Mouse (Mus musculus) stomach, postnatal 0 days (tissue): Measurements from ENCODE around the gene Snx4. TPM values are rescaled to one million over a fixed set of nuclear protein-coding genes. Genes with fewer than 3 reads are reported as not detected.

ENCODE experiments used
- ATAC-seq: fragments of 200-750 bp; cut with Nextera tagmentation; 2 replicates; pipeline ENCODE4 v1.8.0; 2017; ENCODE audit not compliant: low FRiP score, low TSS enrichment
- DNase-seq: peaks from one replicate; pipeline ENCODE4 v3.0.0-alpha.2; 2016; ENCODE audit warnings: low spot score
- H3K27ac ChIP-seq: fragments of 300-500 bp; sonication (generic); replicated peaks from 2 replicates; pipeline ENCODE4 v1.5.1; 2014; ENCODE audit warnings: mild to moderate bottlenecking, control low read depth
- H3K27me3 ChIP-seq: fragments of 300-500 bp; sonication (generic); 2 replicates; pipeline ENCODE4 v1.6.1; 2014; ENCODE audit warnings: low read length; ENCODE audit not compliant: control insufficient read depth, insufficient read depth
- H3K36me3 ChIP-seq: fragments of 300-500 bp; sonication (generic); 2 replicates; pipeline ENCODE4 v1.6.1; 2014; ENCODE audit warnings: low read length, mixed read lengths; ENCODE audit not compliant: control insufficient read depth, insufficient read depth
- H3K4me1 ChIP-seq: fragments of 300-500 bp; sonication (generic); replicated peaks from 2 replicates; pipeline ENCODE4 v1.6.1; 2014; ENCODE audit warnings: antibody characterized with exemption; ENCODE audit not compliant: control insufficient read depth, insufficient read depth
- H3K4me2 ChIP-seq: fragments of 300-500 bp; sonication (generic); replicated peaks from 2 replicates; pipeline ENCODE4 v1.6.1; 2014; ENCODE audit warnings: low read depth, mild to moderate bottlenecking, control low read depth, moderate library complexity
- H3K4me3 ChIP-seq: fragments of 300-500 bp; sonication (generic); 2 replicates; pipeline ENCODE4 v1.5.1; 2014; ENCODE audit warnings: low read depth, low read length, control low read depth
- H3K9ac ChIP-seq: fragments of 300-500 bp; sonication (generic); 2 replicates; pipeline ENCODE4 v1.6.1; 2014; ENCODE audit warnings: mild to moderate bottlenecking, low read length, control low read depth, mixed read lengths
- H3K9me3 ChIP-seq: fragments of 300-500 bp; sonication (generic); 2 replicates; pipeline ENCODE4 v1.6.1; 2016; ENCODE audit warnings: low read length; ENCODE audit not compliant: control insufficient read depth
- CTCF ChIP-seq: IDR thresholded peaks from 2 replicates; pipeline ENCODE4 v1.5.1; 2016; ENCODE audit warnings: antibody characterized with exemption, low read depth, mild to moderate bottlenecking, moderate library complexity
- EP300 ChIP-seq: optimal IDR thresholded peaks from 2 replicates; pipeline ENCODE3; 2016; ENCODE audit warnings: antibody characterized with exemption
- WGBS: fragments of 180-500 bp; shearing (Covaris S2); extraction: QIAGEN DNeasy Blood & Tissue Kit; methylation state at CpG from one replicate; pipeline ENCODE4 v1.1.7; 2014; 5-methylcytosine and 5-hydroxymethylcytosine counted together
- polyA plus RNA-seq: library from polyadenylated mRNA; unstranded; fragments of >200 nt; fragmentation: Nextera tagmentation; extraction: Ambion mirVana; gene quantifications from 2 replicates; pipeline ENCODE4 v1.2.1, GENCODE M21; 2015

The Snx4 gene
- polyA plus RNA-seq, 1 experiment from 2014 or later = 59.7 TPM

DNA sequence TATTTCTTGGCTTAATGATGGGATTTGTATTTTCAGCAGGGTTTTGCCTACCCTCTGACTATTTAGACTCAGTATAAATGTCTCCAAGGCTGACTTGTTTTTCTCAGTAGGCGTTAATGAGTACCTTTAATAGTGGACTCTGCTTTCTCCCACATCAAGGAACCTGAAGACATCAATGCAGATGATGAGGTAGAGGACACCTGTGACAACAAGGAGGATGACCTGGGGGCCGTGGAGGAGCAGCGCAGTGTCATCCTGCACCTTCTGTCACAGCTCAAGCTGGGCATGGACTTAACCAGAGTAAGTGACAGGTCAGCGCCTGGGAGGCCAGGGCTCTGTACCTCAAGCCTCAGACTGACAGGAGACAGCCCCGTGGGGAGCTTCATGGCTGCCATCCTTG is 26.9 kb upstream of the Snx4 start:
- Histone ChIP-seq H3K36me3 (peaks cover 20% of the 10 kb centered on the region), H3K9ac (no peak overlapping the region), H3K27me3 (no peaks in the 10 kb centered on the region), H3K4me3 (no peak overlapping the region), H3K4me1 (no peaks in the 10 kb centered on the region), H3K4me2 (no peak overlapping the region), H3K27ac (no peak overlapping the region), H3K9me3 (no peaks in the 10 kb centered on the region)
- 79% methylated on average over 5 of the region's 5 CpGs for WGBS
- no peak for ATAC-seq
- TF ChIP-seq CTCF (no peak), EP300 (no peak)
- no peak for DNase-seq

DNA sequence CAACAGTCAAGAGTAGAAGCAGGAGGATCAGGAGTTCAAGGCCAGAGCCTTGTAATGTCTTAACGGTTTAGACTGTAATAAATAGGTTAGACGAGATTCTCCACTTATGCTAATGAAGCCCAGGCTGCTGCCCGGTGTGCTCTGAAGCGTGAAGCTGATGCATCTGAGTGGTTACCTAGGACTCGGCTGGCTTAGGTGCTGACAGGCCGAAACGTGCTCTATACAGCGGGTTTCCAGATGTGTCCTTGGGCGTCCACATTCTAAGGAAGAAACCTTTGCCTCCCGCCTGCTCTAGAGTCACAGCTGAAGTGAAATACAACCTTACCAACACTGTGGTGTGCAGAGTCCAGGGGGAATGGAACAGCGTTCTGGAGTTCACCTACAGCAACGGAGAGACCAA is 17.1 kb upstream of the Snx4 start:
- 78% methylated on average over 12 of the region's 12 CpGs for WGBS
- no peak for ATAC-seq
- no peak for DNase-seq
- Histone ChIP-seq H3K36me3 (peaks cover 11% of the 10 kb centered on the region), H3K27me3 (no peaks in the 10 kb centered on the region), H3K9ac (no peak overlapping the region), H3K9me3 (no peaks in the 10 kb centered on the region), H3K4me1 (no peaks in the 10 kb centered on the region), H3K27ac (no peak overlapping the region), H3K4me2 (no peak overlapping the region), H3K4me3 (no peak overlapping the region)
- TF ChIP-seq CTCF (no peak), EP300 (no peak)

DNA sequence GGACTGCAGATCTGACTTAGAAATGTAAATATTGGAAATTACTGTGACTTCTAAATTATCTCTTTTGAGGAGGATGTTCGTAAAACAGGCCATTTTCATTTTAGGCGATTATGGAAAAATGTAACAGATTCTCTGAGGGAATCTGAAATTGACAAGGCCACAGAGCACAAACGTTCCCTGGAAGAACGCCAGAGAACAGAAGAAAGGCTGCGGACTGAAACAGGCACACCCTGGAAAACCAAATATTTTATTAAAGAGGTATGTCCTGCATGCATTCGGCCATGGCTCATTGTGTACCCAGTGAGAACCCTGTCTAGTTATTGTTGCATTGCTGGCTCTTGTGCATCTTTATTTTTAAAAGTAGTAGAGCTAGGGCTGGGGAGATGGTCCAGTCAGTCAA is 15.1 kb upstream of the Snx4 start:
- no peak for TF ChIP-seq CTCF
- no peak for TF ChIP-seq EP300
- 35% methylated on average over 6 of the region's 6 CpGs for WGBS
- no peak overlapping the region for H3K4me3 ChIP-seq
- no peak for ATAC-seq
- no peak overlapping the region for H3K9ac ChIP-seq
- H3K4me2 ChIP-seq = no peak overlapping the region
- peaks cover 18% of the 10 kb centered on the region for H3K36me3 ChIP-seq
- H3K27me3 ChIP-seq = no peaks in the 10 kb centered on the region
- H3K27ac ChIP-seq = 0 out of 2 replicates have a peak overlapping the region, but pooled peaks have one; percentile 24
- H3K4me1 ChIP-seq = no peaks in the 10 kb centered on the region
- H3K9me3 ChIP-seq = no peaks in the 10 kb centered on the region
- DNase-seq = no peak

DNA sequence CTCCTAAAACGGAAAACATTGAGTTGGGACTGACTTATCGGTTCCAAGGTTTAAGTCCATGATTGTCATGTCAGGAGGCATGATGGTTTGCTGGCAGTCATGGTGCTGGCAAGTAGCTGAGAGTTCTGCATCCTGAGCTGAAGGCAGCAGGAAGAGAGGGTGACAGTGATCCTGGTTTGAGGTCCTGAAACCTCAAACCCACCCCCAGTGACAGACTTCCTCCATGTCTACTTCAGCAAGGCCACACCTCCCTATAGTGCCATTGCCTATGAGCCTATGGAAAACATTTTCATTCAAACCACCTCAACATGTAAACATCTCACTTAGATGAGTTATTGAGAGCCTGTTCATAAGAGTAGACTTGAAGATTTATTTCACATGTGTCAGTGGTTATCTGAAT is 11.9 kb upstream of the Snx4 start:
- Histone ChIP-seq H3K36me3 (peaks cover 23% of the 10 kb centered on the region; the same call in 1 of the 2 replicates), H3K4me3 (no peak overlapping the region), H3K4me2 (no peak overlapping the region), H3K27me3 (no peaks in the 10 kb centered on the region), H3K9me3 (no peaks in the 10 kb centered on the region), H3K27ac (no peak overlapping the region), H3K9ac (no peak overlapping the region), H3K4me1 (no peaks in the 10 kb centered on the region)
- TF ChIP-seq CTCF (no peak), EP300 (no peak)
- DNase-seq (no peak), ATAC-seq (no peak)
- 89% methylated on average over 2 of the region's 2 CpGs for WGBS

DNA sequence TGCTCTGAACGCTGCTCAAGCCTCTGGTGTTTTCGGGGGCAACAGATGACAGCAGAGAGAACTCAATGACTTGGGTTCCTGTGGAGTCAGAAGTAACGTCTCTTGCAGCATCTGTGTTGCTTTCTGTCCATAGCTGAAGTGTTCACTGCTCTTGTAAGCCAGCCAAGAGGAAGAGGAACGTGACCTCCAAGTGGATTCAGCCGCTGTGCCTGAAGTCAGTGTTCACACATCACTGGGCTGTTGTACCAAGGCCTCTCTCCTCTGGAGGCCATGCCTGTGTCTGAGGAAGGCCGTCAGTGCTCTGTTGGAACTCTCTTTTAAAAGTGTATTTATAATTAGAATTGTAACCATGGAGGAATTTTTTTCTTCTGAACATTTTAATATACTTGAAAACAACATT is 9.2 kb upstream of the Snx4 start:
- ATAC-seq (no peak), DNase-seq (no peak)
- Histone ChIP-seq H3K36me3 (peaks cover 23% of the 10 kb centered on the region; the same call in 1 of the 2 replicates), H3K27me3 (no peaks in the 10 kb centered on the region), H3K27ac (no peak overlapping the region), H3K4me1 (no peaks in the 10 kb centered on the region), H3K4me3 (no peak overlapping the region), H3K9ac (no peak overlapping the region), H3K4me2 (no peak overlapping the region), H3K9me3 (no peaks in the 10 kb centered on the region)
- TF ChIP-seq EP300 = no peak
- TF ChIP-seq CTCF = no peak
- WGBS = 74% methylated on average over 6 of the region's 6 CpGs

DNA sequence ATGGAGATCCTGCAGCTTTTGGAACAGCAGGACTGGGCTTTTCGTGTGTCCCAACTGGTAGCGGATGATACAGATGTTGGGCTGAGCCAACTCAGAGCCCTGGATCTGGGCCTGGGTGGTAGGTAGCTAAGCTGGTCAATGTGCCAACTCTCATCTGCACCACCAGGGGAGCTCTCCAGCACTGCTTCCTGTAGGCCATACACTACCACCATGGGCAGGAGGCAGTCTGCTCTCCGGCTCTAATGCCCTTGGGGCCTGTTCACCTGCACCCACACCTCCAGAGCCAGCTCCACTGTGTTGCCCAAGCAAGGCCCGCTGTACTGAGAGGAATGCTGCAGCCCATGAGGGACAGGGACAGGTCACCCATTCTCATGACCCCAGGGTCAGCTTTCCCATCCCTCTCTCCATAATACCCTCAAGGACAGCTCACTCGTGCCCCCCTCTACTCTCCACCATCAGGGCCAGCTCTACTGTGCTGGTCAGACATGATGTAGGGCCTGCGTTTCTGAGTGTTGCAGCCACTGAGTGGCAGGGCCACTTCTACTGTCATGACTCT is 7.0 kb upstream of the Snx4 start:
- H3K36me3 ChIP-seq = peaks cover 16% of the 10 kb centered on the region; the same call in 1 of the 2 replicates
- H3K4me1 ChIP-seq = no peaks in the 10 kb centered on the region
- no peak for DNase-seq
- no peak overlapping the region for H3K4me2 ChIP-seq
- peak; percentile 60 for ATAC-seq
- H3K4me3 ChIP-seq = no peak overlapping the region
- H3K9me3 ChIP-seq = no peaks in the 10 kb centered on the region
- 93% methylated on average over 6 of the region's 6 CpGs for WGBS
- no peak overlapping the region for H3K9ac ChIP-seq
- peak; percentile 59 for TF ChIP-seq CTCF
- no peak for TF ChIP-seq EP300
- no peaks in the 10 kb centered on the region for H3K27me3 ChIP-seq
- H3K27ac ChIP-seq = no peak overlapping the region
